Mouse (Mus musculus): ENCODE measurements around the gene 9530053A07Rik.
"Not testable (repeated sequence)": the region's sequence is repeated elsewhere in the genome, so short reads cannot be mapped to it uniquely, and the experiment has no call there.

9530053A07Rik gene

GRCm38 (mm10) chr7:28129166-28129565, at the start of gene 9530053A07Rik:
Gene 9530053A07Rik (plus strand): TSS chr7:28129466.
- no peak for DNase-seq (ENCODE audit: low spot score)

GRCm38 (mm10) chr7:28084215-28084614, 45.1 kb upstream of the 9530053A07Rik start:
- peak; percentile 1 for DNase-seq (ENCODE audit: low spot score)

- DNase-seq (ENCODE audit: low spot score), result no peak
Measured at GRCm38 (mm10) chr7:28086236-28086635, 43.0 kb upstream of the 9530053A07Rik start.

GRCm38 (mm10) chr7:28093541-28093940, 35.7 kb upstream of the 9530053A07Rik start:
- DNase-seq (ENCODE audit: low spot score), result no peak

GRCm38 (mm10) chr7:28099101-28099500, 30.2 kb upstream of the 9530053A07Rik start:
- DNase-seq (ENCODE audit: low spot score), result no peak

GRCm38 (mm10) chr7:28100596-28101590, 28.4 kb upstream of the 9530053A07Rik start:
- DNase-seq (ENCODE audit: low spot score), result no peak

GRCm38 (mm10) chr7:28102936-28103335, 26.3 kb upstream of the 9530053A07Rik start:
- DNase-seq (ENCODE audit: low spot score), result not testable (repeated sequence)

GRCm38 (mm10) chr7:28104670-28105069, 24.6 kb upstream of the 9530053A07Rik start:
- no peak for DNase-seq (ENCODE audit: low spot score)

- DNase-seq (ENCODE audit: low spot score), result no peak
Measured at GRCm38 (mm10) chr7:28106241-28106640, 23.0 kb upstream of the 9530053A07Rik start.

GRCm38 (mm10) chr7:28114648-28115047, 14.6 kb upstream of the 9530053A07Rik start:
- DNase-seq (ENCODE audit: low spot score), result no peak

GRCm38 (mm10) chr7:28137613-28138012, 8.3 kb downstream of the 9530053A07Rik start:
- DNase-seq (ENCODE audit: low spot score), result peak; percentile 50

GRCm38 (mm10) chr7:28148263-28148662, 19.0 kb downstream of the 9530053A07Rik start:
- DNase-seq (ENCODE audit: low spot score), result peak; percentile 11

- no peak for DNase-seq (ENCODE audit: low spot score)
Measured at GRCm38 (mm10) chr7:28149841-28150240, 20.6 kb downstream of the 9530053A07Rik start.

- no peak for DNase-seq (ENCODE audit: low spot score)
Measured at GRCm38 (mm10) chr7:28151584-28152221, 22.4 kb downstream of the 9530053A07Rik start.

- DNase-seq (ENCODE audit: low spot score), result not testable (repeated sequence)
Measured at GRCm38 (mm10) chr7:28153595-28153994, 24.3 kb downstream of the 9530053A07Rik start.

- DNase-seq (ENCODE audit: low spot score), result no peak
Measured at GRCm38 (mm10) chr7:28159292-28159691, 30.0 kb downstream of the 9530053A07Rik start.

- DNase-seq (ENCODE audit: low spot score), result no peak
Measured at GRCm38 (mm10) chr7:28159893-28160292, 30.6 kb downstream of the 9530053A07Rik start.

- no peak for DNase-seq (ENCODE audit: low spot score)
Measured at GRCm38 (mm10) chr7:28161163-28161749, 32.0 kb downstream of the 9530053A07Rik start.

GRCm38 (mm10) chr7:28165406-28165805, 36.1 kb downstream of the 9530053A07Rik start:
- DNase-seq (ENCODE audit: low spot score), result no peak

- DNase-seq (ENCODE audit: low spot score), result peak; percentile 36
Measured at GRCm38 (mm10) chr7:28168320-28169115, 39.3 kb downstream of the 9530053A07Rik start.

All from layer of hippocampus, adult 9-10 months (tissue).